Mouse (Mus musculus): ENCODE results near the gene Rheb. TPM values are rescaled to one million over a fixed set of nuclear protein-coding genes. Genes with fewer than 3 reads are reported as not detected.
"Not testable (repeated sequence)": the region's sequence is repeated elsewhere in the genome, so short reads cannot be mapped to it uniquely, and the experiment has no call there.

Rheb gene
- polyA plus RNA-seq, 1 experiment from 2014 or later: 201 TPM

- no peaks in the 10 kb centered on the region for H3K9me3 ChIP-seq
- H3K4me2 ChIP-seq: no peak overlapping the region
- H3K4me3 ChIP-seq: no peak overlapping the region
- ATAC-seq (ENCODE audit: borderline replicate concordance, extremely low read depth, low FRiP score, low TSS enrichment): no peak
- no peaks in the 10 kb centered on the region for H3K4me1 ChIP-seq
- no peak overlapping the region for H3K27ac ChIP-seq
- H3K9ac ChIP-seq: no peak overlapping the region
- WGBS: 67% methylated on average over 12 of the region's 12 CpGs
- peaks cover 11% of the 10 kb centered on the region; the same call in 1 of the 2 replicates for H3K36me3 ChIP-seq
- H3K27me3 ChIP-seq: no peaks in the 10 kb centered on the region
Observed at GRCm38 (mm10) chr5:24863804-24864203, 21.4 kb upstream of the Rheb start.

GRCm38 (mm10) chr5:24861449-24861930 is 19.1 kb upstream of the Rheb start:
- Histone ChIP-seq H3K9ac (no peak overlapping the region), H3K4me3 (no peak overlapping the region), H3K4me1 (no peaks in the 10 kb centered on the region), H3K9me3 (no peaks in the 10 kb centered on the region), H3K4me2 (no peak overlapping the region), H3K36me3 (peaks cover 10% of the 10 kb centered on the region; the same call in 1 of the 2 replicates), H3K27me3 (no peaks in the 10 kb centered on the region), H3K27ac (no peak overlapping the region)
- no peak for ATAC-seq (ENCODE audit: borderline replicate concordance, extremely low read depth, low FRiP score, low TSS enrichment)
- 87% methylated on average over 9 of the region's 9 CpGs for WGBS

- ATAC-seq (ENCODE audit: borderline replicate concordance, extremely low read depth, low FRiP score, low TSS enrichment): peak; percentile 39; the same call in 1 of the 2 replicates
Observed at GRCm38 (mm10) chr5:24860635-24861448, 18.4 kb upstream of the Rheb start.

GRCm38 (mm10) chr5:24859771-24860540 is 17.5 kb upstream of the Rheb start:
- 65% methylated on average over 3 of the region's 3 CpGs for WGBS
- Histone ChIP-seq H3K9ac (no peak overlapping the region), H3K36me3 (peaks cover 4% of the 10 kb centered on the region; the same call in 1 of the 2 replicates), H3K4me2 (no peak overlapping the region), H3K4me1 (no peaks in the 10 kb centered on the region), H3K4me3 (no peak overlapping the region), H3K9me3 (no peaks in the 10 kb centered on the region), H3K27ac (no peak overlapping the region), H3K27me3 (no peaks in the 10 kb centered on the region)
- ATAC-seq (ENCODE audit: borderline replicate concordance, extremely low read depth, low FRiP score, low TSS enrichment): no peak

More at GRCm38 (mm10) chr5:24860635-24861448, 18.4 kb upstream of the Rheb start:
- no peaks in the 10 kb centered on the region for H3K27me3 ChIP-seq
- H3K36me3 ChIP-seq: peaks cover 4% of the 10 kb centered on the region; the same call in 1 of the 2 replicates
- H3K9me3 ChIP-seq: no peaks in the 10 kb centered on the region
- H3K4me2 ChIP-seq: no peak overlapping the region
- 62% methylated on average over 13 of the region's 13 CpGs for WGBS
- H3K4me1 ChIP-seq: no peaks in the 10 kb centered on the region
- no peak overlapping the region for H3K4me3 ChIP-seq
- no peak overlapping the region for H3K27ac ChIP-seq
- no peak overlapping the region for H3K9ac ChIP-seq

GRCm38 (mm10) chr5:24854827-24855600 is 12.6 kb upstream of the Rheb start:
- no peak overlapping the region for H3K9ac ChIP-seq
- no peaks in the 10 kb centered on the region for H3K4me1 ChIP-seq
- H3K27ac ChIP-seq: no peak overlapping the region
- no peaks in the 10 kb centered on the region for H3K36me3 ChIP-seq
- H3K27me3 ChIP-seq: no peaks in the 10 kb centered on the region
- H3K4me2 ChIP-seq: no peak overlapping the region
- ATAC-seq (ENCODE audit: borderline replicate concordance, extremely low read depth, low FRiP score, low TSS enrichment): no peak
- 58% methylated on average over 3 of the region's 3 CpGs for WGBS
- H3K9me3 ChIP-seq: no peaks in the 10 kb centered on the region
- no peak overlapping the region for H3K4me3 ChIP-seq

GRCm38 (mm10) chr5:24854256-24854655 is 11.8 kb upstream of the Rheb start:
- H3K4me3 ChIP-seq: no peak overlapping the region
- H3K9me3 ChIP-seq: no peaks in the 10 kb centered on the region
- no peak overlapping the region for H3K27ac ChIP-seq
- H3K27me3 ChIP-seq: no peaks in the 10 kb centered on the region
- no peaks in the 10 kb centered on the region for H3K36me3 ChIP-seq
- no peak overlapping the region for H3K4me2 ChIP-seq
- ATAC-seq (ENCODE audit: borderline replicate concordance, extremely low read depth, low FRiP score, low TSS enrichment): no peak
- 84% methylated on average over 3 of the region's 3 CpGs for WGBS
- H3K9ac ChIP-seq: no peak overlapping the region
- H3K4me1 ChIP-seq: no peaks in the 10 kb centered on the region

GRCm38 (mm10) chr5:24848261-24848660 is 5.8 kb upstream of the Rheb start:
- 87% methylated on average over 14 of the region's 14 CpGs for WGBS
- H3K36me3 ChIP-seq; H3K9me3 ChIP-seq; H3K4me2 ChIP-seq; H3K4me3 ChIP-seq; ATAC-seq (ENCODE audit: borderline replicate concordance, extremely low read depth, low FRiP score, low TSS enrichment); H3K27ac ChIP-seq; H3K27me3 ChIP-seq; H3K4me1 ChIP-seq; H3K9ac ChIP-seq: not testable (repeated sequence)

GRCm38 (mm10) chr5:24843841-24844240 is 1.4 kb upstream of the Rheb start:
- WGBS: 81% methylated on average over 5 of the region's 5 CpGs
- no peak overlapping the region for H3K27ac ChIP-seq
- no peak for ATAC-seq (ENCODE audit: borderline replicate concordance, extremely low read depth, low FRiP score, low TSS enrichment)

GRCm38 (mm10) chr5:24843103-24843475 is 665 bp upstream of the Rheb start:
- peak overlapping the region; percentile 91 for H3K4me2 ChIP-seq
- ATAC-seq (ENCODE audit: borderline replicate concordance, extremely low read depth, low FRiP score, low TSS enrichment): peak; percentile 35; the same call in 1 of the 2 replicates
- H3K4me1 ChIP-seq: peaks cover 20% of the 10 kb centered on the region
- H3K9ac ChIP-seq: peak overlapping the region; percentile 55
- H3K27ac ChIP-seq: peak overlapping the region; percentile 100
- no peaks in the 10 kb centered on the region for H3K27me3 ChIP-seq
- WGBS: under 1% methylated on average over 21 of the region's 21 CpGs
- H3K9me3 ChIP-seq: no peaks in the 10 kb centered on the region
- H3K36me3 ChIP-seq: no peaks in the 10 kb centered on the region
- H3K4me3 ChIP-seq: peak overlapping the region; percentile 98

More at GRCm38 (mm10) chr5:24843841-24844240, 1.4 kb upstream of the Rheb start:
- Histone ChIP-seq H3K4me2 (peak overlapping the region; percentile 91), H3K36me3 (no peaks in the 10 kb centered on the region), H3K27me3 (no peaks in the 10 kb centered on the region), H3K4me1 (peaks cover 20% of the 10 kb centered on the region), H3K4me3 (no peak overlapping the region), H3K9ac (no peak overlapping the region), H3K9me3 (no peaks in the 10 kb centered on the region)

- H3K9me3 ChIP-seq: no peaks in the 10 kb centered on the region
- peak overlapping the region; percentile 98 for H3K4me3 ChIP-seq
- ATAC-seq (ENCODE audit: borderline replicate concordance, extremely low read depth, low FRiP score, low TSS enrichment): peak; percentile 5; the same call in 1 of the 2 replicates
- no peaks in the 10 kb centered on the region for H3K36me3 ChIP-seq
- H3K27ac ChIP-seq: peak overlapping the region; percentile 100
- peak overlapping the region; percentile 91 for H3K4me2 ChIP-seq
- WGBS: under 1% methylated on average over 50 of the region's 50 CpGs
- peaks cover 20% of the 10 kb centered on the region for H3K4me1 ChIP-seq
- H3K9ac ChIP-seq: peak overlapping the region; percentile 92
- no peaks in the 10 kb centered on the region for H3K27me3 ChIP-seq
Observed at GRCm38 (mm10) chr5:24841662-24842273, 656 bp downstream of the Rheb start.

- no peaks in the 10 kb centered on the region for H3K9me3 ChIP-seq
- peak overlapping the region; percentile 91 for H3K4me2 ChIP-seq
- no peaks in the 10 kb centered on the region for H3K36me3 ChIP-seq
- H3K9ac ChIP-seq: peak overlapping the region; percentile 92
- peak overlapping the region; percentile 98 for H3K4me3 ChIP-seq
- WGBS: 5% methylated on average over 11 of the region's 11 CpGs
- H3K4me1 ChIP-seq: peaks cover 20% of the 10 kb centered on the region
- no peak for ATAC-seq (ENCODE audit: borderline replicate concordance, extremely low read depth, low FRiP score, low TSS enrichment)
- no peaks in the 10 kb centered on the region for H3K27me3 ChIP-seq
- H3K27ac ChIP-seq: no peak overlapping the region
Observed at GRCm38 (mm10) chr5:24840975-24841431, 1.4 kb downstream of the Rheb start.

Data from lung, embryonic 15.5 days (tissue).